Comparison of ENCODE assay signal across 15 mouse cellular contexts in genomic region chr4:128398948-128399347, GRCm38 (mm10).
DNase-seq lines count a peak whose midpoint lies in the region; TF ChIP-seq lines count a peak whose summit lies in the region.
"Had no signal": no experiment of that assay in that cellular context is flagged by ENCODE, and none has a peak within 500 bp of the region (broad histone marks: within the 10 kb centered on the region; RNA-seq: fewer than 3 reads in every experiment).

No protein-coding gene starts in this region.

- no peak overlapping the region for H3K4me3 ChIP-seq in layer of hippocampus, adult 2 months
- H3K4me3 ChIP-seq: erythroblast, embryonic 14.5 days; heart, embryonic 12.5 days; hindbrain, embryonic 15.5 days; neural tube, embryonic 12.5 days had no signal

- TF ChIP-seq CTCF in layer of hippocampus, adult 2 months (conservative IDR thresholded peaks at IDR 0.05) = no peak

- DNase-seq in cerebellum, adult 11 months = peak; percentile 83
- DNase-seq in cerebellum, adult 18-20 months = peak; percentile 83 to 89
- peak; percentile 47 to 64 for DNase-seq in layer of hippocampus, adult 2 months (ENCODE audit: low spot score in 2 of 2)
- DNase-seq in left cerebral cortex, postnatal 4 days = peak; percentile 57
- DNase-seq in kidney, adult 18-20 months = no peak
- DNase-seq in adrenal gland, postnatal 14 days = no peak
- no peak for DNase-seq in MN1 (ENCODE audit: low spot score)
- DNase-seq in spleen, postnatal 14 days (ENCODE audit: low spot score in 2 of 2) = no peak
- DNase-seq: embryo, embryonic 11 days; gastrocnemius, postnatal 10 days; kidney, postnatal 36 days had no signal

- H3K27ac ChIP-seq in layer of hippocampus, adult 2 months = peak overlapping the region; percentile 51
- H3K27ac ChIP-seq: hindbrain, embryonic 15.5 days; neural tube, embryonic 12.5 days had no signal

- intact Hi-C loops in left cerebral cortex, postnatal 4 days (cut with DNase I) = no loop called here

Comparison
In these comparisons a context has a peak if more than half of its experiments do, and no peak if none do; other contexts are left out.
1. DNase-seq: peak in cerebellum, adult 11 months (single experiment), cerebellum, adult 18-20 months (2 of 2), layer of hippocampus, adult 2 months (2 of 2) and left cerebral cortex, postnatal 4 days (single experiment); none in kidney, adult 18-20 months (single experiment), adrenal gland, postnatal 14 days (single experiment), MN1 (single experiment) and spleen, postnatal 14 days (0 of 2).